Mouse (Mus musculus) cerebellum, adult 9-11 months (tissue): ENCODE data around the gene Fgd5.
A peak's percentile ranks its signal among the peaks of the same experiment; 100 is the strongest.

Source experiments
- DNase-seq: peaks from one replicate; pipeline ENCODE4 v3.0.0; 2022

Fgd5 gene

GRCm38 (mm10) chr6:92012413-92012812, 33.7 kb downstream of the Fgd5 start:
- DNase-seq, result no peak

- DNase-seq, result no peak
Observed at GRCm38 (mm10) chr6:92013035-92013434, 34.4 kb downstream of the Fgd5 start.

- DNase-seq, result no peak
Observed at GRCm38 (mm10) chr6:92013620-92014019, 34.9 kb downstream of the Fgd5 start.

GRCm38 (mm10) chr6:92014936-92015335, 36.3 kb downstream of the Fgd5 start:
- DNase-seq, result no peak

GRCm38 (mm10) chr6:92015848-92016247, 37.2 kb downstream of the Fgd5 start:
- no peak for DNase-seq

GRCm38 (mm10) chr6:92016738-92017137, 38.1 kb downstream of the Fgd5 start:
- no peak for DNase-seq

DNA sequence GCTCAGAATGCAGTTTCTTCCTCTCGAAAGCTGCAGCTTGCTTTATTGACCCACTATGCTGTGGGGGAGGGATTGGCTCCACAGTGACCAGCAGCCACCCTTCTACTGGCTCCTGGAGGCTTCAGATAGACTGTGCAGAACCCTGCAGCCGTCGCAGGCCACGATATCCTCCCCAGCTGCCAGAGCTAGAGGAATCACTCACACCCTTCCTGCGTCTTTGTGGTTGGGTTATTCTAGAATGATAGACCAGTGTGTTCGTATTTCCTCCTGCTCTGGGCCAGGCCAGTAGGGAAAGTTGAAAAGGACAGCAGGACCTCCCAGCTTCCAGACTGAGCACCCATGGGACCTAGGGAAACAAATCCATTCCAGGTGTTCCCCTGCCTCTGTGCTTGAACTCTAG, 39.7 kb downstream of the Fgd5 start:
- no peak for DNase-seq

DNA sequence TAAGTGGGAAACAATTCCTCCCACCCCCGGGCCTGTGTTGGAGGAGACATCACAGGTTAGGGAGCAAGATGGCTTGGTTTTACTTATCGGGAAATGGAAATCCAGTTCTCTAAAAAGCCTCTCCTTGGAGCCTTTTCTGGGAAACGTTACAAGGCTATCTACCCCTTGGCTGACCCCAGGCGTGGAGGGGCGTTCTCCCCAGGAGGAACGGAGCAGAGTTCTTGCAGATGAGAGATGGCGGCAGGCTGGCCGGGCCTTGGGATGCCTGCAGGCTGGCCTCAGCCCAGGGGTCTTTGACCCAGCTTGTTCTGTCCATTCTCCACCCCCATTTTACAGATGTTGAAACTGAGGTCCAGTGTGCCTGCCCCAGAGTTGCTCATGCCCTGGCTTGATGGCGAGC, 42.4 kb downstream of the Fgd5 start:
- no peak for DNase-seq

- no peak for DNase-seq
Observed at GRCm38 (mm10) chr6:92021506-92021905, 42.8 kb downstream of the Fgd5 start.

DNA sequence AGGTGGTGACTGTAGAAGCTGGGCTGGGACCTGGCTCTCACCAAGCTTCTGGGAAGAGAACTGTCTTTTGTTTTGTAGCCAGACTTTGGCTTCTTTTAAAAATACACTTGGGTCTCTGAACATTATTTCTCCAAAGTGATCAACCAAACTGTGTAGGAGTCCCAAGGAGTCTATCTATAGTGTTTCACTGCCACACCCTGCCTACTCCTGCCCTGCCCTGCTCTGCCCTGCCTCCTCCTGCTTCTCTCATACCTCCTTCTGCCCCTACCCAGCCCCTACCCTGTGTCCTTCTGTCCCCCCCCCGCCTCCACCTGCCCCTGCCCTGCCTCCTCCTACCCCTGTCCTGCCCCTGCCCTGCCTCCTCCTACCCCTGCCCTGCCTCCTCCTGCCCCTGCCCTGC, 46.6 kb downstream of the Fgd5 start:
- DNase-seq, result no peak

- DNase-seq, result no peak
Observed at GRCm38 (mm10) chr6:92027379-92027778, 48.7 kb downstream of the Fgd5 start.

GRCm38 (mm10) chr6:92030646-92031045, 52.0 kb downstream of the Fgd5 start:
- no peak for DNase-seq

- DNase-seq, result no peak
Observed at GRCm38 (mm10) chr6:92034713-92035112, 56.0 kb downstream of the Fgd5 start.

DNA sequence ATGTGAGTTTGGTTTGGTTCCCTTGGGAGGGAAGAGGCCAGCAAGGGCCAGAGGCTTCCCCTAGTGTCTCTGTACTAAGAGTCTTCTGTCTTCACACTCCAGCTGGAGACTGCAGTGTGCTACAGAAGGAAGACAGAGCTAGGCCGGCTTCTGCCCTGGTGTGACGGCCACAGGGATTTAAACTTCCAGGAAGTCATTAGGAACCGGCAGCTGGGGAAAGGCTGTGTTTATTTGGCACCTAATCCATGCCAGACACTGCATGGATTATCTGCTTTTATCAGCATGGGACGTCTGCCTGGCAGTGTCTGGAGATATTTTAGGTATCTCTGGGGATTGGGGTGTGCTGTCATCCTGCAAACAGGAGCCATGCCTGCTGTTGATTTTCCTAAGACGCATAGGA, 57.7 kb downstream of the Fgd5 start:
- no peak for DNase-seq

- no peak for DNase-seq
Observed at GRCm38 (mm10) chr6:92038158-92038557, 59.5 kb downstream of the Fgd5 start.

- no peak for DNase-seq
Observed at GRCm38 (mm10) chr6:92041271-92041670, 62.6 kb downstream of the Fgd5 start.

DNA sequence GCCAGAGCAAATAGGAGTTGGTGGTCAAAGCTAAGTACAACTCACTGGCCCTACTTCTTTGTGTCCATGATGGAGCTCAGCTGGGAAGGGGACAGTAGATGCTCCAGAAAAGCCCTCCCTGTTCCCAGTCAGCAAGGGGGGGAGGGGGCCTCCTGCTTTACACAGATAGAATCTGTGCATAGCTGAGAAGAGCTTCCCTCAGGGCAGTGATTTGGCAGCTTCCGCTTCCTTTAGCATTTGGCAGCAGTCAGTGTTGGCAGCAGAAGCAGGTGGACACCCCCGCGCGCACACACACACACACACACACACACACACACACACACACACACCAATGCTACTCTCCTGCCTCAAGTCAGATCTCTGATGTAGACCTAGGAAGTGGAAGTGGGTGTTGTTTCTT, 63.4 kb downstream of the Fgd5 start:
- DNase-seq, result peak; percentile 6

GRCm38 (mm10) chr6:92042850-92043249, 64.2 kb downstream of the Fgd5 start:
- no peak for DNase-seq

DNA sequence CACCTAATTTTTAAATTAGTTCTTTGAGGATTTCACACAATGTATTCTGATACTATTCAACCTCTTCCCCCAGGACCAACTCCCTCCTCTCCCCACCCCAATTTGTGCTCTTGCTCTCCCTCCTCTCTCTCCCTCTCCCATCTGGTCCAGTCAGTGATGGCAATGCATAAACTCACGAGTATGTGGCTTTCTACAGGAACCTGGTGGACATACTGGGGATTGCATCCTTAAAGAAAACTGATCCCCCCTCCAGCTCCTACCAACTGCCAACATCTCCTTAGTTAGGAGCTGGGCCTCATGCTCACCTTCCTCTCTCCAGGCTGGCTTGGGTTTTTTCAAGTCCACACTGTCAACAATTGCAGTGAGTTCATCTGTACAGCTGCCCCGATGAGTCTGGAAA, 79.1 kb downstream of the Fgd5 start:
- DNase-seq, result no peak

DNA sequence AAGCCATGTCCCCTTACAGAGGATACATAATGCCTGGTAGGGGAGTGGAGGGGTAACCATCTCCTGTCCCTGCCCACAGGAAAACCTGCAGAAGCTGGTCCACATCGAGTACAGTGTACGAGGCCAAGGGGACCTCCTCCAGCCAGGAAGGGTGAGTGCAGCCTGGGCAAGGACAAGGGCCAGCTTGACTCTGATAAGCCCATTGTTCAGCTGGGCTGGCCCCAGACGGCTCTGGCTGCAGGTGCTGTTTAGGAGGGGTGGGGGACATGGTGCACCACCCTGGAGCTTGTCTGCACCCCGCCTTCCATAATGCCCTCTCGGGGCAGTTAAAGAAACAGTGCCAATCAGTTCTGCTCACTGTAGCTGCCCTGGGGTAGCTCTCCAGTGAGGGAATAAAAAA, 83.0 kb downstream of the Fgd5 start:
- DNase-seq, result no peak

- no peak for DNase-seq
Observed at GRCm38 (mm10) chr6:92063452-92063851, 84.8 kb downstream of the Fgd5 start.

DNA sequence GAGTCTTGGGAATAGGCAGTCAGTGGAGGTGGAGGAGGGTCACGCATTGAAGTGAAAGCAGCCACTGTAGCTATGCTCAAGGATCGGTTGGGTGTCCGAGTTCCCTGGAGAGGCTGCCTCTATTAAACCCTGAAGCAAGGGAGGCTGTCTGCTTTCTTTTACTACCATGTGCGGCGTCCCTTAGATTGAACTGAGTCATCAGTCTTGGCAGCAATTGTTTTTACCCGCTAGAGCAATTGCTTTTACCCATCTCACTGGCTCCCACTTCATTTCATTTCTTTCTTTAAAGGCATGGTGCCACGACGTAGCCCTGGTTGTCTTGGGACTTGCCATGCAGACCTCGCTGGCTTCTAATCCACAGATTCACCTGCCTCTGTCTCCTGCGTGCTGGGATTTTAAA, 85.4 kb downstream of the Fgd5 start:
- no peak for DNase-seq

GRCm38 (mm10) chr6:92065721-92066496, 87.2 kb downstream of the Fgd5 start:
- DNase-seq, result no peak

DNA sequence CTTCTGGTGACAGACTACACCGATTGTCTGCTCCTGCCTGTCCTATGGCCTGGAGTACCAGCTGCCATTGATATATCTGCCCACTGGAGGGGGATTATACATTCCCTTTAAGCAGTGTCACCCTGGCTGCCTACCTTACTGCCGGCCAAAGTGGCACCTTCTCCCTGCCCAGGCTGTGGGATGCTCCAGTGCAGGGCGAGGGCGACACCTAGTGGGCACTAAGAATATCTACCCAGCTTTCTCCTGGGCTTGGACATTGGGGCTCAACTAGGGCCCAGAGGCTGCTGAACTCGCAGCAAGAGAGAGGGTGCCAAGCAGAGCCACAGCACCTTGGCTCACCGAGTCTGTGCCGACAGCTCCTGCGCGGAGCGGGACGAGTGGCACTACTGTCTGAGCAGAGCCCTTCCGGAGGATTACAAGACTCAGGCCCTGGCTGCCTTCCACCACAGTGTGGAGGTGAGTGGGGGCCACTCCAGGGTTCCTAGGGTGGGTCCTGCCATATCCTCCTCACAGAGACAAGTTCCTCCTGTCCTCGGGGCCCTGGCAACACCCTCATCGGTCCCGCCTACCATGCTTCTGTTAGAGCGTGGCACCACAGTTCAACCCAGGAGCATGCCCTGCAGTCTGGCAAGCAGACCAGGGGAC, 88.6 kb downstream of the Fgd5 start:
- DNase-seq, result peak; percentile 62
